Mouse (Mus musculus) central nervous system, embryonic 18 days (tissue): Measurements from ENCODE around the gene Ptgr2. TPM values are rescaled to one million over a fixed set of nuclear protein-coding genes. Genes with fewer than 3 reads are reported as not detected.

Experiments used
- polyA plus RNA-seq: library from polyadenylated mRNA; depleted of rRNA; stranded (reverse); fragments of >200 nt; gene quantifications from 2 replicates; pipeline ENCODE4 v1.2.3, GENCODE M21; 2012; rRNA removed

The Ptgr2 gene
- 11.2 and 12.2 TPM in 2 replicates for polyA plus RNA-seq

GRCm38 (mm10) chr12:84284885-84285592 is at the start of gene Ptgr2:
TSS of gene Ptgr2 (plus strand) at chr12:84285232.

GRCm38 (mm10) chr12:84316721-84317621 is 31.9 kb downstream of the Ptgr2 start, which contains the start of gene Zfp410:
TSS of gene Zfp410 (plus strand) at chr12:84316852.

GRCm38 (mm10) chr12:84361555-84362489 is 76.8 kb downstream of the Ptgr2 start, which contains the start of the genes Coq6 and Fam161b:
TSS of gene Coq6 (plus strand) at chr12:84361657.
TSS of gene Fam161b (minus strand) at chr12:84361833.

Other genes with a start within 250 kb of the Ptgr2 start
- 0.70 and 0.72 TPM in 2 replicates for gene Acot4, start 246.9 kb upstream of the Ptgr2 start, polyA plus RNA-seq
- not detected in 2 replicates for gene Gm49366, start 246.3 kb upstream of the Ptgr2 start, polyA plus RNA-seq
- 0.58 and 0.71 TPM in 2 replicates for gene Acot3, start 233.1 kb upstream of the Ptgr2 start, polyA plus RNA-seq
- 0.41 and 0.44 TPM in 2 replicates for gene Acot5, start 215.9 kb upstream of the Ptgr2 start, polyA plus RNA-seq
- gene Acot6, start 184.6 kb upstream of the Ptgr2 start, polyA plus RNA-seq, result 3.6 and 4.2 TPM in 2 replicates
- gene Dnal1, start 170.9 kb upstream of the Ptgr2 start, polyA plus RNA-seq, result 20.1 and 23.3 TPM in 2 replicates
- gene Pnma1, start 136.7 kb upstream of the Ptgr2 start, polyA plus RNA-seq, result 6.6 and 7.2 TPM in 2 replicates
- gene Elmsan1, start 66.4 kb upstream of the Ptgr2 start, polyA plus RNA-seq, result 5.2 and 5.3 TPM in 2 replicates
- gene Zfp410, start 31.6 kb downstream of the Ptgr2 start, polyA plus RNA-seq, result 53.0 and 54.0 TPM in 2 replicates
- gene Coq6, start 76.4 kb downstream of the Ptgr2 start, polyA plus RNA-seq, result 45.1 and 45.4 TPM in 2 replicates
- gene Fam161b, start 76.6 kb downstream of the Ptgr2 start, polyA plus RNA-seq, result 18.1 and 19.9 TPM in 2 replicates
- gene Entpd5, start 123.8 kb downstream of the Ptgr2 start, polyA plus RNA-seq, result 9.4 and 12.0 TPM in 2 replicates
- gene Bbof1, start 123.8 kb downstream of the Ptgr2 start, polyA plus RNA-seq, result 5.9 and 6.2 TPM in 2 replicates
- 15.4 and 16.8 TPM in 2 replicates for gene Rnf113a2, start 132.0 kb downstream of the Ptgr2 start, polyA plus RNA-seq
- gene Aldh6a1, start 165.8 kb downstream of the Ptgr2 start, polyA plus RNA-seq, result 21.0 and 22.3 TPM in 2 replicates
- 21.8 and 23.9 TPM in 2 replicates for gene Lin52, start 166.2 kb downstream of the Ptgr2 start, polyA plus RNA-seq